Mouse (Mus musculus) T-cell, adult 2 months (primary cell): ENCODE measurements around the gene Atf6b.

Experiments
- DNase-seq: peaks from one replicate; pipeline ENCODE4 v3.0.0; 2022; ENCODE audit warnings: low spot score

Atf6b gene

DNA sequence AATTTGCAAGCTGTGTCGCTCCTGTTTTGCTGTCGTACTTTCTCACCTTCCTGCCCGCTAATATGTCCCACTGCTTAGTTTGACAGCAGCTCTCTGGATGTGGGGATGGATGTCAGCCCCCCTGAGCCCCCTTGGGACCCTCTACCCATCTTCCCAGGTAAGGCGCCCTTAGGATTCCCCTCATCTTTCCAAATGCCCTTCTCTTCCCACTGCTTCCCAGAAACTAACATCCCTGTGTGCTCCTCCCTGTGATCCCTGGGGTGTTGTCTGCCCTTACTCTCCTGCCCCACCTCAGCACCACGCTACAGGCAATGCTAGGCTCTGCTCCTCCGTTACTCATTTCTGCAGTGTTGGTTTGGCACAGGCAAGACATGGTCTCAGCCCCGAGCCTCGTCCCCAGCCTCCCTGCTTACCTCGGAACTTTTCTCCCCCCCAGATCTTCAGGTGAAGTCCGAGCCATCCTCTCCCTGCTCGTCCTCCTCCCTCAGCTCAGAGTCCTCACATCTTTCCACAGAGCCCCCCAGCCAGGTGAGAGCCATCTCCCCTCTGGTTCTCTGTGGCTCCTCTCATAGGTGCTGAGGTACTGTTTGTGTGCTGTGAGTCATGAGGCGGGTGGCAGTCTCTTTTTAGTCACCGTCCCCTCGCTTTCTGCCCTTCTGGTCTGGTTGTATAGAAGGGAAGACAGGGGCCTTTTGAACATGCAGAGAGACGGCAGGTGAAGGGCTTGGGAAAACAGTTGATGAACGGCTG, 1.4 kb downstream of the Atf6b start:
- no peak for DNase-seq

DNA sequence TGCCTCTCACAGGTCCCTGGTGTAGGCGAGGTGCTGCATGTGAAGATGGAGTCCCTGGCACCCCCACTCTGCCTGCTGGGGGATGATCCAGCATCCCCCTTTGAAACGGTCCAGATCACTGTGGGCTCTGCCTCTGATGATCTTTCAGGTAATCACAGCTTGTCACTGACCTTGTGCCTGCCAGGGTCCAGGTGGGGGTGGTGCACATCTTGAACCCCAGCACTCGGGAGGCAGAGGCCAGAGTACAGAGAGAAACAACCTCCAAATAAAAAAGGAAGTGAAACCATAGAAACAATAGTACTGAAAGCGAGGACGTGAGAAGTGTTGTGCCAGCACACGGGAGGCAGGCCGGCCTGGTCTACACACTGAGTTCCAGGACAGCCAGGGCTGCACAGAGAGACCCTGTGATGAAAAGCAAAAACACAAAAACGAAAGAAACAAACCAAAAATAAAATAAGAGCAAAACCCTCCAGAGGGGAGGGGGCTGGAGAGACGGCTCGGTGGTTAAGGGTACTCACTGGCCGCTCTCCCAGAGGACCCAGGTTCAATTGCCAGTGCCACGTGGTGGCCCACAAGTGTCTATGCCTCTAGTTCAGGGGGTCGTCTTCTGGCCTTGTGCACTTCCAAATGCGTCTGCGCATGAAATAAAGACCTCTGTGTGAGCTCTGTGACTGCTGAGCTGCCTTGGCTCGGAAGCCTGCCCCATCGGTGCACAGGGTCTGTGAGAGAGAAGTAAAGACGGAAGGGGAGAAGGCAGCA, 2.3 kb downstream of the Atf6b start:
- no peak for DNase-seq

DNA sequence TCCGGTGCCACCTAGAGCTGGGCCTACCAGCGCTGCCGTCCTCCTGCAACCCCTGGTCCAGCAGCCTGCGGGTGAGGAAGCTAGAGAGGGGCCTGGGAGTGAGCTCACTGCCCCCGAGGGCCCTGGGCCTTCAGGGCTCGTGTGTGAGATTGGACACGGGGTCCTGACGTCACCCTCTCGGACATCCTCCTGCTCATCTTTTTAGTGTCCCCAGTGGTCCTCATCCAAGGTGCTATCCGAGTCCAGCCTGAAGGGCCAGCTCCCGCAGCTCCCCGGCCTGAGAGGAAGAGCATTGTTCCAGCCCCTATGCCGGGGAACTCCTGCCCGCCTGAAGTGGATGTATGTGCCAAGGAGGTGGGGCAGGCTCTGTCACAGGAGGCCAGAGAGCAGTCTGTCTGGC, 3.8 kb downstream of the Atf6b start:
- no peak for DNase-seq

GRCm38 (mm10) chr17:34651507-34652221, 4.7 kb downstream of the Atf6b start:
- DNase-seq, result peak; percentile 31

DNA sequence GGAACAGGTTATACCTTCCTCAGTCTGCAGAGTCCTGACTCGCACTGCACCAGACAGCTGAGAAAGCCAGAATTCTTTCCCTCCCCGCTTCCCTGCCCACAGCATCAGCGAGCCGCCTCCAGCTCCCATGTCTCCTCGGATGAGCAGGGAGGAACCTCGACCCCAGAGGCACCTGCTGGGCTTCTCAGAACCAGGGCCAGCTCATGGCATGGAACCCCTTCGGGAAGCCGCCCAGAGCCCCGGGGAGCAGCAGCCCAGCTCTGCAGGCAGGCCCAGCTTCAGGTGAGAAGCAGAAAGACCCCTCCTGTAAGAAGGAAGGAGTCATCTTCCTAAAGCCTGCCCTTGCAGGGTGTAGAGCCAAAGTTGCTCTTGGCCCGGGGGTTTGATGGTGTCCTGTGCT, 5.6 kb downstream of the Atf6b start:
- no peak for DNase-seq

GRCm38 (mm10) chr17:34652985-34653384, 6.0 kb downstream of the Atf6b start:
- DNase-seq, result no peak

- peak; percentile 43 for DNase-seq
Observed at GRCm38 (mm10) chr17:34653746-34654285, 6.9 kb downstream of the Atf6b start.

DNA sequence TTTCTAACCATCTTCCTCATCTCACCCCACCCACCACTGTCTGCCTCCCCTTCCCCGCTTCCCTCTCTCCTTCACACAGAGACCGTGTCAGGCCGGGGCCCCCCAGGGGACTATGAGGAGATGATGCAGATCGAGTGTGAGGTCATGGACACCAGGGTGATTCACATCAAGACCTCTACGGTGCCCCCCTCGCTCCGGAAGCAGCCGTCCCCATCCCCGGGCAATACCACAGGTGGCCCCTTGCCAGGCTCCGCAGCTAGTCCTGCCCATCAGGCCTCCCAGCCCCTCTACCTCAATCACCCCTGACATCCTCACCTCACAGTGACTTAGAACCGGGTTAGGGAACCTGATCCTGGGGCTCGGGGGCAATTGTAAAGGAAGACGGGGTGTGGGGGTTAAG, 7.4 kb downstream of the Atf6b start:
- no peak for DNase-seq

- no peak for DNase-seq
Observed at GRCm38 (mm10) chr17:34655160-34655559, 8.2 kb downstream of the Atf6b start.

DNA sequence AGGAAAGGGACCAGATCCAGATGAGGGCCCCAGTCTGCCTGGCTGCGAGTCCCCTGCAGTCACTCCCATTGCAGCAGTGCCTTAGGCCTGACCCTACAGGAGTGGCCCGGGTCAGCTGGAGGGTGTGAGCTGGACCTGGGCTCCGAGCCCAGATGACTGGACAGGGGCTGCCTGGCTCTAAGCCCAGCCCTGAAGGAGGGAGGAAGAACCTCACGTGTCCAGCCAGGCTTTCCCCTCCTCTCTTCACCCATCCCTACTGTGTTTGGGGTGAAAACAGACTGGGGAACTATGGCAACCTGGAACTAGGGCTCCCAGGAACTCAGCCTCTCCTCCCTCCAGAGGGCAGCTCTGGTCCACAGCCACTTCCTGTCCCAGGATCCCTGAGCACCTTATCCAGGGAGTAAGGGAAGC, 8.6 kb downstream of the Atf6b start:
- DNase-seq, result no peak

- no peak for DNase-seq
Observed at GRCm38 (mm10) chr17:34656666-34657065, 9.7 kb downstream of the Atf6b start.

DNA sequence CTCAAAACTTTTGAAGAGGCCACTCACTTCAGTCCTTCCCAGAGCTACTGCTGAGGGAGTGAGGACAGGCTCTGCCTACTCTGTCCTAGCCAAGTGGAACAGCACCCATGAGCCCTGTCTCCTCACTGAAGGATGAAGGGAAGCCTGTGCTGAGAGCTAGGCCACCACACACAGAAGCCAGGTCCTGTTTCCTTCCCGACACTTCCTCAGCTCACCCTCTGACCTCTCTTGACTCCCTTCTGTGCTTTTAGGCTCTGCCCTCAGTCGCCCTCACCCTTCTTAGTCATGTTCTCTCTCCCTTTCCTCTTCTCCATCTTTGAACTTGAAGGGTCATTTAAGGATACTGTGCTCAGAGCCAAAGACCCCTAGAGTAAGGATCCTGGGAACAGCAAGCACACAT, 10.3 kb downstream of the Atf6b start:
- DNase-seq, result no peak

GRCm38 (mm10) chr17:34658145-34658544, 11.2 kb downstream of the Atf6b start:
- DNase-seq, result no peak

GRCm38 (mm10) chr17:34658591-34658990, 11.6 kb downstream of the Atf6b start:
- DNase-seq, result no peak

DNA sequence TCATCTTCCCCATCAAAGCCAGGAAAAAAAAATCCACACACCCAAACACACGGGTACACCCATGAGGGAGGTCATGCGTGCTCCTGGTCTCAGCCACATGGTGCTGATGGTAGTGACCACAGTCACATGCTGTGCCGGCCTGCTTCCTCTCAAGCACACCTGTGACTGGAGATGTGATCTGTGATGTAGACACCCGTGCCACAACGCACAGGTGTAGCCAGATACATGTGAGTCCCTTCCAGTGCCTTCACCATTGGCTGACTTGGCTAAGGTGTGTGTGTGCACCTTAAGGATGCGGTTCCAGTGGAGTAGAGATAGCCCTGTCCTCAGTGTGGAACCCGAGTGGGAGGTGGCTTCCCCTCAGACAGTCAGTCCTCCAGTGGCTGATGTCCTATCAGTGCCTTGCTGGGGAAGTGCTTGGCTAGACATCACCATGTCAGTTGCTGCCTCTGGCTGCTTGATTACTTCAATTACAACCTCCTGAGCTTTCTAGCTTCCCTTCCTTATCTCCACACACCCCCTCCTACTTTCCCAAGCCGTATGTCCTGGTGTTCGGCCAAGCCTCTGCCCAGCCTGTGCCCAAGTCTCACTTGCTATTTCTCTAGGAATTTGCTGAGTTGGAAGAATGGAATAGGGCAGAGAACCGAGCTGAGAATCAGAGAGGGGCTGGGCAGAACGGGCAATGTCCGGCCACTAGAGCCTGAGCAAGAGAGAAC, 12.4 kb downstream of the Atf6b start:
- DNase-seq, result no peak

- no peak for DNase-seq
Observed at GRCm38 (mm10) chr17:34659897-34660214, 12.9 kb downstream of the Atf6b start.

- DNase-seq, result no peak
Observed at GRCm38 (mm10) chr17:34660259-34660820, 13.4 kb downstream of the Atf6b start.

- DNase-seq, result no peak
Observed at GRCm38 (mm10) chr17:34661121-34661591, 14.2 kb downstream of the Atf6b start.

DNA sequence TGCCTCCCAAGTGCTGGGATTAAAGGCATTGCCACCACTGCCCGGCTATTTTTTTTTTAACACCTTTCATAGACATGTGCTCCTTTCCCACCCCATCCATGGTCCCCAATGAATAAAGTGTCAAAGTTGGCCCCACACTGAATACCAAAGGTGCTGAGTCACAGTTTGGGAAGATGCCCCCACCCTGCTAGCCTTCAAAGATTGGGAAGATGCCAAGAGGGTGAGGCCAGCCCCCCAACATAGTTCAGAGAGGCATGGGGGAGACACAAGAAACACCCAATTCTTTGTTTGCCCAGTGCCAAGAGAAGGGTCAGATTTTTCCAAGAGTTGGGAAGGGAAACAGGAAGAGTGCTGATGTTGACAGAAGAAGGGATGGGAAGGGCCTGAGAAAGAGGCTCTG, 15.5 kb downstream of the Atf6b start:
- no peak for DNase-seq

DNA sequence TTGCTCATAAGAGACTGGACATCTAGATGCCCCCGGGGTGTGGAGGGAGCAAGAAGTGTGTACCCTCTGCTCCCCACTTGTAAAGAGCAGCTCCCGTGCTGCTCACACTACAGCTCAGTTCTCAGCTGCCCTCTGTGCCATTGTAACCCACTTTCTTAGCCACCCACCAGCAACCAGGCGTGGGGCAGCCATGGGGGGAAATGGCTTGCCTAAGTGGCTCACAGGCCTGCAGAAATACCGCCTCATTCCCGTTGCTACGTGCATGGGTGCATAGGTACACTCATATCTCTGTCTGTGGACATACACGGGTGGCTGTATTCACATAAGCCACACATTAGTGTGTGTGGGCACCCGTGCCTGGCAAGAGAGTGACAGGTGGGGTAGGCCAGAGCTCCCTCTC, 16.0 kb downstream of the Atf6b start:
- DNase-seq, result no peak

DNA sequence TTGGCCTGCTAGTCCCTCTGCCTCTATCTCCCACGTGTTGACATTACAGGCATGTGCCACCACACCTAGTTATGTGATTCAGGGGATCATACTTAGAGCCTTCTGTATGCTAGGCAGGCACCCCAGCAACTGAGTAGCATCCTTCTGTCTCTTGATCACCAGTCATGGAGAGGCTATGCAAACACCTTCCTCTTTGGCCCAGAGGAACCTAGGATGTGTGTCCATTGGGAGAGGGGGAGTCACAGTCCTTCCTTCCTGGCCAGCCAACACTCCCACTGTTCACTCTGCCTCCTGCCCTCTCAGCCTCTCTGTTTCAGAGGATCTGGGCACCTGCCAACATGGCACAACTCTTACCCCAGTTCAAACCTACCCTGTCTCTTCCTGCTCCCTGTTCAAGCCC, 16.6 kb downstream of the Atf6b start:
- DNase-seq, result no peak

DNA sequence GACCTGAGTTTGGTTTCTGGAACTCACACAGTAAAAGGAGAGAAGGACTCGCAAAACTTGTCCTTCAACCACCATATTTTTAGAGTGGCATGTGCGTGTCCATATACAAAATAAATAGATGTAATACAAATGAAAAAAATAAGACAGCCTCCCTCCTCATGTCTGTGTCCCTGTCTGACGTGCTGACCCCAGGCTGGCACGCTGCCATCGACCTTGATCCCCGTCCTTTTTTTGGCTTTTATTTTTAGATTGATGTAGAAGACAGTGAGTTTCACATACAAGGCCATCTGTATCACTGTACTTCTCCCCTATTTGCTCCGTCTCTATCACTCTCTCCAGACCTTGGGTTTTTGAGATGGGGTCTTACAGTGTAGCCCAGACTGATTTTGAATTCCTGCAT, 17.5 kb downstream of the Atf6b start:
- DNase-seq, result no peak
